Mouse (Mus musculus) brain, embryonic 14.5 days (tissue): ENCODE measurements around the gene Ddr2. TPM values are rescaled to one million over a fixed set of nuclear protein-coding genes. Genes with fewer than 3 reads are reported as not detected.
"Not testable (repeated sequence)": the region's sequence is repeated elsewhere in the genome, so short reads cannot be mapped to it uniquely, and the experiment has no call there.

Source experiments
- DNase-seq: peaks from one replicate; pipeline ENCODE4 v3.0.0-alpha.2; 2011; ENCODE audit warnings: low read depth
- CTCF ChIP-seq: fragments of 200-500 bp; IDR thresholded peaks from 2 replicates; pipeline ENCODE4 v1.5.1; 2012; ENCODE audit warnings: inconsistent platforms, mild to moderate bottlenecking, moderate library complexity, borderline replicate concordance; ENCODE audit not compliant: insufficient read depth, insufficient read length; ENCODE audit errors: extremely low read depth
- POLR2A ChIP-seq: fragments of 200-500 bp; IDR thresholded peaks from 2 replicates; pipeline ENCODE4 v1.6.1; 2012; ENCODE audit warnings: mild to moderate bottlenecking, inconsistent platforms, borderline replicate concordance; ENCODE audit not compliant: poor library complexity, insufficient read depth, insufficient read length, severe bottlenecking; ENCODE audit errors: extremely low read depth
- polyA plus RNA-seq: library from polyadenylated mRNA; depleted of rRNA; stranded (reverse); fragments of >200 nt; gene quantifications from 2 replicates; pipeline ENCODE4 v1.2.3, GENCODE M21; 2012

The Ddr2 gene
- polyA plus RNA-seq, 1 experiment, result 8.2 TPM

GRCm38 (mm10) chr1:170142256-170142871, 31.8 kb upstream of the Ddr2 start:
- DNase-seq, result no peak
- TF ChIP-seq CTCF, result no peak
- TF ChIP-seq POLR2A, result no peak

- TF ChIP-seq CTCF (no peak), POLR2A (no peak)
These were observed 31.1 kb upstream of the Ddr2 start for GRCm38 (mm10) chr1:170141626-170142025.

GRCm38 (mm10) chr1:170136351-170137009, 25.9 kb upstream of the Ddr2 start:
- peak; percentile 79 for DNase-seq
- TF ChIP-seq POLR2A (no peak), CTCF (peak; percentile 67; the same call in 1 of the 2 replicates)

More at GRCm38 (mm10) chr1:170141626-170142025, 31.1 kb upstream of the Ddr2 start:
- DNase-seq, result no peak

- no peak for TF ChIP-seq POLR2A
- no peak for TF ChIP-seq CTCF
- DNase-seq, result no peak
These were observed 23.7 kb upstream of the Ddr2 start for GRCm38 (mm10) chr1:170134264-170134663.

- no peak for TF ChIP-seq CTCF
- TF ChIP-seq POLR2A, result no peak
- no peak for DNase-seq
These were observed 20.4 kb upstream of the Ddr2 start for GRCm38 (mm10) chr1:170130962-170131361.

GRCm38 (mm10) chr1:170124644-170125043, 14.1 kb upstream of the Ddr2 start:
- no peak for DNase-seq
- TF ChIP-seq POLR2A, result no peak
- TF ChIP-seq CTCF, result no peak

- TF ChIP-seq CTCF (no peak), POLR2A (no peak)
- DNase-seq, result no peak
These were observed 3.1 kb upstream of the Ddr2 start for GRCm38 (mm10) chr1:170113616-170114015.

GRCm38 (mm10) chr1:170112261-170112660, 1.7 kb upstream of the Ddr2 start:
- TF ChIP-seq CTCF (no peak), POLR2A (no peak)
- DNase-seq, result no peak

GRCm38 (mm10) chr1:170111651-170112226, 1.2 kb upstream of the Ddr2 start:
- no peak for DNase-seq
- TF ChIP-seq CTCF (no peak), POLR2A (no peak)

- DNase-seq, result peak; percentile 16
- TF ChIP-seq POLR2A, result no peak
- TF ChIP-seq CTCF, result no peak
These were observed 616 bp downstream of the Ddr2 start for GRCm38 (mm10) chr1:170109776-170110515.

- not testable (repeated sequence) for DNase-seq
These were observed 7.7 kb downstream of the Ddr2 start for GRCm38 (mm10) chr1:170102814-170103213.
